Mouse (Mus musculus) limb, embryonic 13.5 days (tissue): ENCODE results near the gene Polr2i. TPM values are rescaled to one million over a fixed set of nuclear protein-coding genes. Genes with fewer than 3 reads are reported as not detected.
"Not testable (repeated sequence)": the region's sequence is repeated elsewhere in the genome, so short reads cannot be mapped to it uniquely, and the experiment has no call there.

Experiments
- ATAC-seq: fragments of 200-750 bp; cut with Nextera tagmentation; 2 replicates; pipeline ENCODE4 v1.8.0; 2017; ENCODE audit warnings: low read depth, moderate number of reproducible peaks, moderate TSS enrichment; ENCODE audit not compliant: low FRiP score
- H3K27ac ChIP-seq: fragments of 300-500 bp; sonication (generic); 2 replicates; pipeline ENCODE4 v1.5.1; 2015; ENCODE audit warnings: inconsistent platforms, mild to moderate bottlenecking, moderate library complexity
- H3K27me3 ChIP-seq: fragments of 300-500 bp; sonication (generic); 2 replicates; pipeline ENCODE4 v1.6.1; 2015; ENCODE audit warnings: mild to moderate bottlenecking, inconsistent platforms
- H3K36me3 ChIP-seq: fragments of 300-500 bp; sonication (generic); 2 replicates; pipeline ENCODE4 v1.6.1; 2015; ENCODE audit warnings: inconsistent platforms, mild to moderate bottlenecking, moderate library complexity
- H3K4me1 ChIP-seq: fragments of 300-500 bp; sonication (generic); 2 replicates; pipeline ENCODE4 v1.6.1; 2015; ENCODE audit warnings: inconsistent platforms
- H3K4me2 ChIP-seq: fragments of 300-500 bp; sonication (generic); replicated peaks from 2 replicates; pipeline ENCODE4 v1.6.1; 2015; ENCODE audit warnings: inconsistent platforms, mild to moderate bottlenecking, moderate library complexity
- H3K4me3 ChIP-seq: fragments of 300-500 bp; sonication (generic); 2 replicates; pipeline ENCODE4 v1.5.1; 2015; ENCODE audit warnings: moderate library complexity, mild to moderate bottlenecking, inconsistent platforms
- H3K9ac ChIP-seq: fragments of 300-500 bp; sonication (generic); 2 replicates; pipeline ENCODE4 v1.6.1; 2015; ENCODE audit warnings: mild to moderate bottlenecking, inconsistent platforms
- H3K9me3 ChIP-seq: fragments of 300-500 bp; sonication (generic); 2 replicates; pipeline ENCODE4 v1.6.1; 2016; ENCODE audit warnings: inconsistent platforms
- WGBS: fragments of 180-500 bp; shearing (Covaris S2); methylation state at CpG from one replicate; pipeline ENCODE4 v1.1.7; 2015; 5-methylcytosine and 5-hydroxymethylcytosine counted together
- polyA plus RNA-seq: library from polyadenylated mRNA; unstranded; fragments of >200 nt; fragmentation: Nextera tagmentation; extraction: Ambion mirVana; gene quantifications from 2 replicates; pipeline ENCODE4 v1.2.1, GENCODE M21; 2015

Polr2i gene
- polyA plus RNA-seq, 1 experiment from 2014 or later, result 171 TPM

DNA sequence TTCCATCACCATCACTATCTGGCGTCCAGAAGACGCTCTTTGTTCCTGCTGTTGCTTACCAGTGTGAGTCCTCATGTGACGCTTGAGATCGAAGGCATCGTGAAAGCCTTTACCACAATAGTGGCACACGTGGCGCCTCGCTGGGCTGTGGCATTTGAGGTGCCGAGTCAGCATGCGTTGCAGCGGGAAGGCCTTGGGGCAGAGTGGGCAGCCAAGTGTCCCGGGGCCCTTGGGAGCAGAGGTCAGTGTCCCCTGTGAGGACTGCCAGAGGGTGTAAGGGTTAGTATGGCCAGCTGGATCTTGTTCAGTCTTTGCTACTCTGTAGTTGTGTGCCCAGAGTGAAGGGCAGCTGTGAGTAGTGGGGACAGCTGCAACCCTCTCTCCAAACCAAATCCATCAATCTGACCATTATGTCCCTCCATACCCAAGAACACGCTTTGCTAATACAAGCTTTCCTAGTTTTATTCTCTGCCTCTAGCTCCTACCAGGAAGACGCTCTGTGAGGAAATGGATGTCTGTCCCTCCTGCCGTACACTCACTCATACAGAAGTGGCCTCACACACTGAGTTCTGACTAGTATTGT lies 2.6 kb downstream of the Polr2i start:
- WGBS, result 91% methylated on average over 15 of the region's 15 CpGs
- H3K9me3 ChIP-seq, result no peaks in the 10 kb centered on the region
- no peak overlapping the region for H3K27ac ChIP-seq
- H3K9ac ChIP-seq, result no peak overlapping the region
- ATAC-seq, result no peak
- peaks cover 18% of the 10 kb centered on the region for H3K4me1 ChIP-seq
- H3K27me3 ChIP-seq, result no peaks in the 10 kb centered on the region
- no peak overlapping the region for H3K4me3 ChIP-seq
- peaks cover 30% of the 10 kb centered on the region for H3K36me3 ChIP-seq
- no peak overlapping the region for H3K4me2 ChIP-seq

GRCm38 (mm10) chr7:30235091-30235490 lies 3.3 kb downstream of the Polr2i start:
- Histone ChIP-seq H3K27me3 (no peaks in the 10 kb centered on the region), H3K4me1 (peaks cover 18% of the 10 kb centered on the region), H3K9ac (no peak overlapping the region), H3K9me3 (no peaks in the 10 kb centered on the region), H3K4me3 (no peak overlapping the region), H3K36me3 (peaks cover 31% of the 10 kb centered on the region), H3K4me2 (no peak overlapping the region), H3K27ac (no peak overlapping the region)
- no peak for ATAC-seq
- WGBS, result 92% methylated on average over 8 of the region's 8 CpGs

- H3K36me3 ChIP-seq, result peaks cover 36% of the 10 kb centered on the region
- H3K9me3 ChIP-seq, result no peaks in the 10 kb centered on the region
- no peak for ATAC-seq
- H3K27ac ChIP-seq, result no peak within 1 kb of the TSS
- H3K9ac ChIP-seq, result no peak within 1 kb of the TSS
- H3K4me3 ChIP-seq, result no peak within 1 kb of the TSS
- H3K4me2 ChIP-seq, result no peak within 1 kb of the TSS
- H3K4me1 ChIP-seq, result peaks cover 16% of the 10 kb centered on the region
- H3K27me3 ChIP-seq, result no peaks in the 10 kb centered on the region
- 71% methylated on average over 4 of the region's 4 CpGs for WGBS
Observed at GRCm38 (mm10) chr7:30235625-30236024, 3.9 kb downstream of the Polr2i start, which contains the start of gene Ovol3. TSS of gene Ovol3 (minus strand) at chr7:30235725.

DNA sequence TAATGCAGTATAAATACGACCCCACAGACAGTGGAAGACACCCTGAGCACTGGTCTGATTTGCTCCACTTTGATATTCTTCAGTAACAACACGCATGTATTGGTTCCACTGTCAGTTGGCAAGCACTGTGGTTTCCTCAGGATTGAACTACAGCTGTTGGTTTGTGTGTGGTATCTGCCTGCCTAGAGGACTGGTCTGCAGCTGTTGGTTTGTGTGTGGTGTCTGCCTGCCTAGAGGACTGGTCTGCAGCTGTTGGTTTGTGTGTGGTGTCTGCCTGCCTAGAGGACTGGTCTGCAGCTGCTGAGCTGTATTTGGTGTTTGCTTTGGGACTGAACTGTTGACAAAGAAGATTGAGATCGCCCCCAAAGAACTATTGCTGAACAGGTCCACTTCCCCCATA lies 5.6 kb downstream of the Polr2i start:
- H3K27ac ChIP-seq, result not testable (repeated sequence)

DNA sequence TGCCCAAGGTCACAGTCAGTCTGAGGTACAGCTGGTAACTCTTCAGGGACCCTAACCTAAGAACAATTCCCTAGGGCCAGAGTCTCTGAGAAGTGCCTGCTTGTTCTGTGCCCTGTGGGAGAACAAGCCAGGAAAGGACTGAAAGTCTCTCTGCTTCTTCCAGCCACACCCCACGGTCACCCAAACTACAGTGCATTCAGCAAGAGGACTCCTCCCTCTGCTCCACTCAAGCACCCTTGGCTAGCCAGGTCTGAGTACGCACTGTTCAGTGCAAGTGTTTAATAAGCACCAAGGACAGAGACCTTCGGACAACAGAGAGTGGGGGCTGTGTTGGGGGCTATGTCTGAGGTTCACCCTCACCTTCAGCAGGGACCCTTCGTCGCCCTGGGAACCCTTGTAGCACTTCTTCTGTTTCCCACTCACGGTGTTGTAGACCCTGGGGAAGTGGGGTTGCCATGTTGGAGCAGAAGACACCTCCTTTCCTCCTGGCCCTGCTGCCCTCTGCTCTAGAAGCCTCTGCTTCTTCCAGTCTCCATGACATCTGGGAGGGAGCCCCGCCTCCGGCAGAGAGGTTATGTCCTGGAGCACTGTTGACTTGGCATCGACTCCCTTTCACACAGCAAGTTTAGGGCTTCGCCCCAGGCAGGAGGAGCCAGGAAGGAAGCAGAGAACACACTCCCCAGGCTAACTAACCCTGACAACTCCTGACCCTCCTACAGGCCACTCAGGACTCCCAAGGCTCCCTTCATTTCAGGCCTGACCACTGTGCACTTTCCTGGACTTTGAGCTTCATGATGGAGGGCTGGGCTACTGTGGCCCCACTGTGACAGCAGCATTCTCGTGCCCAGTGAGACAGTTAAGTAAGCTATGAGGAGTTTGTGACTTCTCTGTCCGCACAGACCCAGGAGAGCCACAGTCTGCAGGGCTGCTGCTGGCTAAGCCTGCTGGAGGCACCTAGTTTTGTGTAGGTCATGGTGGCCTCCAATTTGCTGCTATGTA lies 20.5 kb downstream of the Polr2i start:
- H3K9me3 ChIP-seq, result no peaks in the 10 kb centered on the region
- no peak overlapping the region for H3K9ac ChIP-seq
- no peaks in the 10 kb centered on the region for H3K27me3 ChIP-seq
- H3K4me3 ChIP-seq, result no peak overlapping the region
- no peak overlapping the region for H3K4me2 ChIP-seq
- no peak for ATAC-seq
- H3K4me1 ChIP-seq, result no peaks in the 10 kb centered on the region
- peaks cover 27% of the 10 kb centered on the region for H3K36me3 ChIP-seq
- WGBS, result 79% methylated on average over 12 of the region's 12 CpGs
- no peak overlapping the region for H3K27ac ChIP-seq

More for the DNA sequence above, 5.6 kb downstream of the Polr2i start:
- 85% methylated on average over 3 of the region's 3 CpGs for WGBS
- not testable (repeated sequence) for H3K4me2 ChIP-seq, H3K9ac ChIP-seq, H3K4me3 ChIP-seq, H3K27me3 ChIP-seq, ATAC-seq, H3K9me3 ChIP-seq
- peaks cover 50% of the 10 kb centered on the region for H3K36me3 ChIP-seq
- peaks cover 10% of the 10 kb centered on the region for H3K4me1 ChIP-seq

- 84% methylated on average over 2 of the region's 2 CpGs for whole genome bisulfite sequencing
- no peak overlapping the region for H3K4me2 ChIP-seq
- H3K36me3 ChIP-seq, result peaks cover 41% of the 10 kb centered on the region
- no peak overlapping the region for H3K4me3 ChIP-seq
- H3K27me3 ChIP-seq, result no peaks in the 10 kb centered on the region
- ATAC-seq, result no peak
- no peaks in the 10 kb centered on the region for H3K9me3 ChIP-seq
- no peaks in the 10 kb centered on the region for H3K4me1 ChIP-seq
- no peak overlapping the region for H3K9ac ChIP-seq
- no peak overlapping the region for H3K27ac ChIP-seq
Observed at GRCm38 (mm10) chr7:30265041-30265440, 33.3 kb downstream of the Polr2i start.

GRCm38 (mm10) chr7:30265531-30265930 lies 33.8 kb downstream of the Polr2i start:
- WGBS, result 91% methylated on average over 5 of the region's 5 CpGs
- Histone ChIP-seq H3K4me3 (no peak overlapping the region), H3K9ac (no peak overlapping the region), H3K36me3 (peaks cover 43% of the 10 kb centered on the region), H3K27me3 (no peaks in the 10 kb centered on the region), H3K27ac (no peak overlapping the region), H3K4me2 (no peak overlapping the region), H3K4me1 (no peaks in the 10 kb centered on the region), H3K9me3 (no peaks in the 10 kb centered on the region)
- no peak for ATAC-seq

DNA sequence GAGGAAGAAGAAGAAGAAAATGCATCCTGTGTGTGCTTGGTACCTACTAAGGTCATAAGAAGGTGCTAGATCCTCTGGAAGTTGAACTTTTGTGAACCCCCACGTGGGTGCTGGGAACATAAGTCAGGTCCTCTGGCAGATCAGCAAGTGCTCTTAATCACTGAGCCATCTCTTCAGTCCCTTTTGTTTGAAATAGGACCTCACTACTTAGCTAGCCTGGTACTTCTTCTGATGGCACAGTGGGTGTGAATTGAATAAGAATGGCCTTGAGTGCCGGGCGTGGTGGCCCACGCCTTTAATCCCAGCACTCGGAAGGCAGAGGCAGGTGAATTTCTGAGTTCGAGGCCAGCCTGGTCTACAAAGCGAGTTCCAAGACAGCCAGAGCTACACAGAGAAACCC lies 34.2 kb downstream of the Polr2i start:
- no peak overlapping the region for H3K27ac ChIP-seq
- no peaks in the 10 kb centered on the region for H3K9me3 ChIP-seq
- no peak overlapping the region for H3K4me2 ChIP-seq
- no peaks in the 10 kb centered on the region for H3K27me3 ChIP-seq
- ATAC-seq, result no peak
- H3K4me3 ChIP-seq, result no peak overlapping the region
- peaks cover 47% of the 10 kb centered on the region for H3K36me3 ChIP-seq
- WGBS, result 88% methylated on average over 7 of the region's 7 CpGs
- H3K4me1 ChIP-seq, result no peaks in the 10 kb centered on the region
- H3K9ac ChIP-seq, result no peak overlapping the region

- no peaks in the 10 kb centered on the region for H3K27me3 ChIP-seq
- no peaks in the 10 kb centered on the region for H3K4me1 ChIP-seq
- no peak overlapping the region for H3K9ac ChIP-seq
- WGBS, result 91% methylated on average over 3 of the region's 3 CpGs
- ATAC-seq, result no peak
- no peaks in the 10 kb centered on the region for H3K9me3 ChIP-seq
- no peak overlapping the region for H3K4me2 ChIP-seq
- no peak overlapping the region for H3K27ac ChIP-seq
- H3K4me3 ChIP-seq, result no peak overlapping the region
- peaks cover 40% of the 10 kb centered on the region for H3K36me3 ChIP-seq
Observed at GRCm38 (mm10) chr7:30266780-30267179, 35.0 kb downstream of the Polr2i start.

DNA sequence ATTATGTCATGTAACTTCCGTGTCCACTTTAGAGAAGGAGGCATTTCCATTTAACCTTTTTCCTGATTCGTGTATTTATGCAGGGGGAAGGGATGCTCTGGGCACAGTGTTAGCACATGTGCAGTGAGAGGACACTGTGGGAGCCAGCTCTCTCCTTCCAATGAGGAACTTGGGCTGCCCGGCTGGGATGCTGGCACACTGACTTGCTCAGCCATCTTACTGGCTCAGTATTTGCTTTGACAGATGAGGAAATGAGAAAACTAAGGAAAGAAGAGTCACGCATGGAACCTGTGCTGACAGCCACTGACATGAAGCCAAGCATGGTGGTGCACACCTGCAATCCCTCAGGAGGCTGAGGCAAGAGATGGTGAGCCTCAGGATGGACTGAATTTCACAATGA lies 37.9 kb downstream of the Polr2i start:
- ATAC-seq, result no peak
- WGBS, result 90% methylated on average over 4 of the region's 4 CpGs
- H3K4me1 ChIP-seq, result no peaks in the 10 kb centered on the region
- peaks cover 28% of the 10 kb centered on the region for H3K36me3 ChIP-seq
- H3K9me3 ChIP-seq, result no peaks in the 10 kb centered on the region
- no peak overlapping the region for H3K27ac ChIP-seq
- no peaks in the 10 kb centered on the region for H3K27me3 ChIP-seq
- no peak overlapping the region for H3K4me3 ChIP-seq
- no peak overlapping the region for H3K9ac ChIP-seq
- no peak overlapping the region for H3K4me2 ChIP-seq

GRCm38 (mm10) chr7:30274383-30274782 lies 42.6 kb downstream of the Polr2i start:
- Histone ChIP-seq H3K4me3 (no peak overlapping the region), H3K9ac (no peak overlapping the region), H3K9me3 (no peaks in the 10 kb centered on the region), H3K36me3 (peaks cover 12% of the 10 kb centered on the region; the same call in 1 of the 2 replicates), H3K4me2 (no peak overlapping the region), H3K27me3 (no peaks in the 10 kb centered on the region), H3K4me1 (peaks cover 3% of the 10 kb centered on the region), H3K27ac (no peak overlapping the region)
- no peak for ATAC-seq
- 70% methylated on average over 6 of the region's 6 CpGs for WGBS

GRCm38 (mm10) chr7:30278911-30279310 lies 47.2 kb downstream of the Polr2i start:
- 46% methylated on average over 2 of the region's 2 CpGs for WGBS
- Histone ChIP-seq H3K4me2 (peak overlapping the region; percentile 82), H3K9ac (no peak overlapping the region), H3K4me3 (peak overlapping the region; percentile 65; the same call in 1 of the 2 replicates), H3K9me3 (no peaks in the 10 kb centered on the region), H3K36me3 (no peaks in the 10 kb centered on the region), H3K4me1 (peaks cover 13% of the 10 kb centered on the region), H3K27ac (no peak overlapping the region), H3K27me3 (no peaks in the 10 kb centered on the region)
- no peak for ATAC-seq
